Mouse (Mus musculus) megakaryocyte, embryonic 14.5 days (primary cell): ENCODE measurements around the gene BC030867.

ENCODE experiments used
- FLI1 ChIP-seq: IDR thresholded peaks from 2 replicates; pipeline ENCODE4 v1.6.1; 2012; ENCODE audit warnings: low read length, inconsistent platforms, mixed read lengths
- GATA1 ChIP-seq: IDR thresholded peaks from 3 replicates; pipeline ENCODE4 v1.6.1; 2012; ENCODE audit warnings: mixed read lengths, low read length, inconsistent platforms, borderline replicate concordance

GRCm38 (mm10) chr11:102299839-102300238 lies 51.2 kb downstream of the BC030867 start:
- no peak for TF ChIP-seq GATA1
- TF ChIP-seq FLI1: no peak
